Mouse (Mus musculus) heart, embryonic 15.5 days (tissue): ENCODE measurements around the gene B3galt1. TPM values are rescaled to one million over a fixed set of nuclear protein-coding genes. Genes with fewer than 3 reads are reported as not detected.

Experiments used
- ATAC-seq: fragments of 200-750 bp; cut with Nextera tagmentation; replicated peaks from 2 replicates; pipeline ENCODE4 v1.8.0; 2017; ENCODE audit warnings: low read depth, moderate TSS enrichment; ENCODE audit not compliant: insufficient number of reproducible peaks, insufficient read depth, low FRiP score
- H3K27ac ChIP-seq: fragments of 300-500 bp; sonication (generic); 2 replicates; pipeline ENCODE4 v1.5.1; 2015; ENCODE audit warnings: mild to moderate bottlenecking, inconsistent platforms
- H3K27me3 ChIP-seq: fragments of 300-500 bp; sonication (generic); 2 replicates; pipeline ENCODE4 v1.6.1; 2015; ENCODE audit warnings: inconsistent platforms
- H3K36me3 ChIP-seq: fragments of 300-500 bp; sonication (generic); 2 replicates; pipeline ENCODE4 v1.6.1; 2015; ENCODE audit warnings: mild to moderate bottlenecking, inconsistent platforms
- H3K4me1 ChIP-seq: fragments of 300-500 bp; sonication (generic); replicated peaks from 2 replicates; pipeline ENCODE4 v1.6.1; 2015; ENCODE audit warnings: inconsistent platforms
- H3K4me2 ChIP-seq: fragments of 300-500 bp; sonication (generic); 2 replicates; pipeline ENCODE4 v1.6.1; 2015; ENCODE audit warnings: inconsistent platforms, mild to moderate bottlenecking, moderate library complexity
- H3K4me3 ChIP-seq: fragments of 300-500 bp; sonication (generic); 2 replicates; pipeline ENCODE4 v1.5.1; 2015; ENCODE audit warnings: mild to moderate bottlenecking, inconsistent platforms
- H3K9ac ChIP-seq: fragments of 300-500 bp; sonication (generic); 2 replicates; pipeline ENCODE4 v1.6.1; 2015; ENCODE audit warnings: mild to moderate bottlenecking, inconsistent platforms
- H3K9me3 ChIP-seq: fragments of 300-500 bp; sonication (generic); replicated peaks from 2 replicates; pipeline ENCODE4 v1.6.1; 2016; ENCODE audit warnings: inconsistent platforms
- WGBS: fragments of 180-500 bp; shearing (Covaris S2); methylation state at CpG from one replicate; pipeline ENCODE4 v1.1.7; 2015; ENCODE audit warnings: mixed read lengths; 5-methylcytosine and 5-hydroxymethylcytosine counted together
- polyA plus RNA-seq: library from polyadenylated mRNA; unstranded; fragments of >200 nt; fragmentation: Nextera tagmentation; extraction: Ambion mirVana; gene quantifications from 2 replicates; pipeline ENCODE4 v1.2.1, GENCODE M21; 2015

The B3galt1 gene
- polyA plus RNA-seq, 1 experiment from 2014 or later: 7.6 TPM

- no peaks in the 10 kb centered on the region for H3K36me3 ChIP-seq
- H3K9ac ChIP-seq: no peak overlapping the region
- 78% methylated on average over 2 of the region's 2 CpGs for WGBS
- H3K9me3 ChIP-seq: no peaks in the 10 kb centered on the region
- no peak overlapping the region for H3K4me3 ChIP-seq
- H3K4me1 ChIP-seq: no peaks in the 10 kb centered on the region
- H3K4me2 ChIP-seq: no peak overlapping the region
- H3K27me3 ChIP-seq: no peaks in the 10 kb centered on the region
- H3K27ac ChIP-seq: no peak overlapping the region
- ATAC-seq: no peak
Observed at GRCm38 (mm10) chr2:67858340-67858739, 292.7 kb downstream of the B3galt1 start.

- Histone ChIP-seq H3K4me1 (no peaks in the 10 kb centered on the region), H3K4me3 (no peak overlapping the region), H3K27me3 (no peaks in the 10 kb centered on the region), H3K9me3 (no peaks in the 10 kb centered on the region), H3K9ac (no peak overlapping the region), H3K4me2 (no peak overlapping the region), H3K36me3 (no peaks in the 10 kb centered on the region), H3K27ac (no peak overlapping the region)
- 82% methylated on average over 2 of the region's 2 CpGs for WGBS
- ATAC-seq: no peak
Observed at GRCm38 (mm10) chr2:67859004-67859403, 293.3 kb downstream of the B3galt1 start.

- H3K4me3 ChIP-seq: no peak overlapping the region
- no peaks in the 10 kb centered on the region for H3K36me3 ChIP-seq
- no peaks in the 10 kb centered on the region for H3K4me1 ChIP-seq
- H3K4me2 ChIP-seq: no peak overlapping the region
- no peak overlapping the region for H3K27ac ChIP-seq
- no peak overlapping the region for H3K9ac ChIP-seq
- ATAC-seq: no peak
- H3K9me3 ChIP-seq: no peaks in the 10 kb centered on the region
- no peaks in the 10 kb centered on the region for H3K27me3 ChIP-seq
- 77% methylated on average over 3 of the region's 3 CpGs for WGBS
Observed at GRCm38 (mm10) chr2:67873368-67873767, 307.7 kb downstream of the B3galt1 start.

GRCm38 (mm10) chr2:67879836-67880235 is 314.2 kb downstream of the B3galt1 start:
- no peak for ATAC-seq

GRCm38 (mm10) chr2:67881713-67882281 is 316.1 kb downstream of the B3galt1 start:
- Histone ChIP-seq H3K4me3 (no peak overlapping the region), H3K9me3 (no peaks in the 10 kb centered on the region), H3K4me1 (no peaks in the 10 kb centered on the region), H3K27me3 (no peaks in the 10 kb centered on the region), H3K9ac (no peak overlapping the region), H3K27ac (no peak overlapping the region), H3K36me3 (no peaks in the 10 kb centered on the region), H3K4me2 (no peak overlapping the region)
- 74% methylated on average over 1 of the region's 1 CpGs for WGBS
- no peak for ATAC-seq

More at GRCm38 (mm10) chr2:67879836-67880235, 314.2 kb downstream of the B3galt1 start:
- H3K4me2 ChIP-seq: no peak overlapping the region
- H3K27ac ChIP-seq: no peak overlapping the region
- no peak overlapping the region for H3K4me3 ChIP-seq
- H3K27me3 ChIP-seq: no peaks in the 10 kb centered on the region
- H3K4me1 ChIP-seq: no peaks in the 10 kb centered on the region
- H3K9ac ChIP-seq: no peak overlapping the region
- H3K36me3 ChIP-seq: no peaks in the 10 kb centered on the region
- 84% methylated on average over 3 of the region's 3 CpGs for WGBS
- no peaks in the 10 kb centered on the region for H3K9me3 ChIP-seq

- H3K9me3 ChIP-seq: no peaks in the 10 kb centered on the region
- H3K27me3 ChIP-seq: no peaks in the 10 kb centered on the region
- no peak overlapping the region for H3K4me3 ChIP-seq
- 62% methylated on average over 2 of the region's 2 CpGs for WGBS
- no peak overlapping the region for H3K9ac ChIP-seq
- H3K4me1 ChIP-seq: no peaks in the 10 kb centered on the region
- H3K36me3 ChIP-seq: no peaks in the 10 kb centered on the region
- ATAC-seq: no peak
- H3K27ac ChIP-seq: no peak overlapping the region
- no peak overlapping the region for H3K4me2 ChIP-seq
Observed at GRCm38 (mm10) chr2:67897956-67898689, 332.5 kb downstream of the B3galt1 start.

GRCm38 (mm10) chr2:67901574-67901973 is 335.9 kb downstream of the B3galt1 start:
- Histone ChIP-seq H3K9me3 (no peaks in the 10 kb centered on the region), H3K4me1 (no peaks in the 10 kb centered on the region), H3K27me3 (no peaks in the 10 kb centered on the region), H3K4me3 (no peak overlapping the region), H3K36me3 (no peaks in the 10 kb centered on the region), H3K9ac (no peak overlapping the region), H3K27ac (no peak overlapping the region), H3K4me2 (no peak overlapping the region)
- ATAC-seq: no peak
- 71% methylated on average over 6 of the region's 6 CpGs for WGBS

GRCm38 (mm10) chr2:67902651-67903292 is 337.1 kb downstream of the B3galt1 start:
- no peak overlapping the region for H3K4me3 ChIP-seq

GRCm38 (mm10) chr2:67903769-67904168 is 338.1 kb downstream of the B3galt1 start:
- H3K4me3 ChIP-seq: no peak overlapping the region
- H3K36me3 ChIP-seq: no peaks in the 10 kb centered on the region
- H3K9me3 ChIP-seq: no peaks in the 10 kb centered on the region
- 90% methylated on average over 1 of the region's 1 CpGs for WGBS
- H3K9ac ChIP-seq: no peak overlapping the region
- H3K27ac ChIP-seq: no peak overlapping the region
- no peak overlapping the region for H3K4me2 ChIP-seq
- H3K4me1 ChIP-seq: no peaks in the 10 kb centered on the region
- no peaks in the 10 kb centered on the region for H3K27me3 ChIP-seq
- no peak for ATAC-seq

More at GRCm38 (mm10) chr2:67902651-67903292, 337.1 kb downstream of the B3galt1 start:
- Histone ChIP-seq H3K27ac (no peak overlapping the region), H3K36me3 (no peaks in the 10 kb centered on the region), H3K9ac (no peak overlapping the region), H3K4me1 (no peaks in the 10 kb centered on the region), H3K27me3 (no peaks in the 10 kb centered on the region), H3K9me3 (no peaks in the 10 kb centered on the region), H3K4me2 (no peak overlapping the region)
- 76% methylated on average over 8 of the region's 8 CpGs for WGBS
- ATAC-seq: no peak

- H3K27ac ChIP-seq: no peak overlapping the region
- no peaks in the 10 kb centered on the region for H3K4me1 ChIP-seq
- WGBS: 75% methylated on average over 3 of the region's 3 CpGs
- no peaks in the 10 kb centered on the region for H3K27me3 ChIP-seq
- H3K4me3 ChIP-seq: no peak overlapping the region
- no peaks in the 10 kb centered on the region for H3K9me3 ChIP-seq
- no peak overlapping the region for H3K4me2 ChIP-seq
- H3K9ac ChIP-seq: no peak overlapping the region
- no peaks in the 10 kb centered on the region for H3K36me3 ChIP-seq
- ATAC-seq: no peak
Observed at GRCm38 (mm10) chr2:67931994-67932393, 366.3 kb downstream of the B3galt1 start.

GRCm38 (mm10) chr2:67948408-67948807 is 382.7 kb downstream of the B3galt1 start:
- WGBS: 69% methylated on average over 3 of the region's 3 CpGs
- H3K27me3 ChIP-seq: no peaks in the 10 kb centered on the region
- H3K4me1 ChIP-seq: no peaks in the 10 kb centered on the region
- H3K4me3 ChIP-seq: no peak overlapping the region
- H3K27ac ChIP-seq: no peak overlapping the region
- no peak overlapping the region for H3K4me2 ChIP-seq
- no peaks in the 10 kb centered on the region for H3K36me3 ChIP-seq
- H3K9me3 ChIP-seq: no peaks in the 10 kb centered on the region
- no peak overlapping the region for H3K9ac ChIP-seq
- no peak for ATAC-seq
